Mouse (Mus musculus) neural tube, embryonic 11.5 days (tissue): ENCODE results near the gene Asb17. TPM values are rescaled to one million over a fixed set of nuclear protein-coding genes. Genes with fewer than 3 reads are reported as not detected.
"Not testable (repeated sequence)": the region's sequence is repeated elsewhere in the genome, so short reads cannot be mapped to it uniquely, and the experiment has no call there.

Experiments used
- ATAC-seq: fragments of 200-750 bp; cut with Nextera tagmentation; 2 replicates; pipeline ENCODE4 v1.8.0; 2017; ENCODE audit warnings: moderate number of reproducible peaks, mild to moderate bottlenecking, moderate TSS enrichment, moderate library complexity; ENCODE audit not compliant: insufficient read depth, low FRiP score, low TSS enrichment
- DNase-seq: peaks from one replicate; pipeline ENCODE4 v3.0.0-alpha.2; 2015; ENCODE audit warnings: low spot score
- H3K27ac ChIP-seq: fragments of 300-500 bp; sonication (generic); 2 replicates; pipeline ENCODE4 v1.5.1; 2014; ENCODE audit warnings: low read depth, mild to moderate bottlenecking, low read length
- H3K27me3 ChIP-seq: fragments of 300-500 bp; sonication (generic); 2 replicates; pipeline ENCODE4 v1.6.1; 2014; ENCODE audit warnings: mild to moderate bottlenecking, low read length, mixed read lengths; ENCODE audit not compliant: control insufficient read depth, insufficient read depth
- H3K36me3 ChIP-seq: fragments of 300-500 bp; sonication (generic); 2 replicates; pipeline ENCODE4 v1.6.1; 2014; ENCODE audit warnings: mild to moderate bottlenecking, low read length, moderate library complexity, mixed read lengths; ENCODE audit not compliant: control insufficient read depth, insufficient read depth
- H3K4me1 ChIP-seq: fragments of 300-500 bp; sonication (generic); 2 replicates; pipeline ENCODE4 v1.6.1; 2014; ENCODE audit warnings: low read length, mixed read lengths; ENCODE audit not compliant: control insufficient read depth, insufficient read depth
- H3K4me2 ChIP-seq: fragments of 300-500 bp; sonication (generic); 2 replicates; pipeline ENCODE4 v1.6.1; 2014; ENCODE audit warnings: low read depth, mild to moderate bottlenecking, moderate library complexity
- H3K4me3 ChIP-seq: fragments of 300-500 bp; sonication (generic); 2 replicates; pipeline ENCODE4 v1.5.1; 2014; ENCODE audit warnings: low read depth, low read length
- H3K9ac ChIP-seq: fragments of 300-500 bp; sonication (generic); 2 replicates; pipeline ENCODE4 v1.6.1; 2014; ENCODE audit warnings: mild to moderate bottlenecking, low read length
- H3K9me3 ChIP-seq: fragments of 300-500 bp; sonication (generic); 2 replicates; pipeline ENCODE4 v1.6.1; 2016; ENCODE audit warnings: low read length; ENCODE audit not compliant: control insufficient read depth
- WGBS: fragments of 180-500 bp; shearing (Covaris S2); extraction: QIAGEN DNeasy Blood & Tissue Kit; methylation state at CpG from one replicate; pipeline ENCODE4 v1.1.7; 2014; 5-methylcytosine and 5-hydroxymethylcytosine counted together
- polyA plus RNA-seq: library from polyadenylated mRNA; unstranded; fragments of >200 nt; fragmentation: Nextera tagmentation; extraction: Ambion mirVana; gene quantifications from 2 replicates; pipeline ENCODE4 v1.2.1, GENCODE M21; 2014

The Asb17 gene
- polyA plus RNA-seq, 1 experiment from 2014 or later = 0.44 TPM

DNA sequence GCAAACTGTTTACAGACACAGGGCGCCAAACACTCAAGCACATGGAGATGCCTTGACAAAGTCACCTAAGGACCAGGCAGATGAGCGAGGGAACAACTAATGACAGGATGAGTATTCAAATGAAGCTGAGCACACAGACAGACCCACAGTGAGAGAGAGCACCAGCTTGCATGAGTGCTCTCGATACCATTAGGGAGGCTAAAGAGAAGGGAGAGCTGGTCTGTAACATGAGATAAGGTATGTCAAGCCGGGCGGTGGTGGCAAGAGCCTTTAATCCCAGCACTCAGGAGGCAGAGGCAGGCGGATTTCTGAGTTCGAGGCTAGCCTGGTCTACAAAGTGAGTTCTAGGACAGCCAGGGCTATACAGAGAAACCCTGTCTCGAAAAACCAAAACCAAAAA is 16.4 kb downstream of the Asb17 start:
- not testable (repeated sequence) for H3K4me2 ChIP-seq, H3K9me3 ChIP-seq, H3K27ac ChIP-seq, ATAC-seq, H3K36me3 ChIP-seq, H3K4me1 ChIP-seq, DNase-seq, H3K9ac ChIP-seq, H3K4me3 ChIP-seq, H3K27me3 ChIP-seq
- 93% methylated on average over 8 of the region's 8 CpGs for WGBS

DNA sequence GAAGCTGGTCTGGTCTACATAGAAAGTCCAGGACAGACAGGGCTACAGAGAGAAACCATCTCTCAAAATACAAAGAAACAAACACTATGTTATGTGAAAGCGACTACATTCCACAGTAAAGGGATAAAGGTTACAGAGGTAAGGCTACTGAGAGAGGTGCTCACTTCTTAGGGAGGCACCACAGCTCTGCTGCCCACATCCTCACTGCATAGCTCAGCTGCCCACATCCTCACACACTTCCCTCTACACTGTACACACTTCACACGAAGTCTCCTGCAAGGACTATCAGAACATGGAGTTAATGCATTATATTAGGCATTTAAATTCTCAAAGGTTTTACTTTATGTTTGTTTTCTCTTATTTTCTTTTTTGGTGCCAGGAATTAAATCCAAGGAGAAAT is 19.8 kb downstream of the Asb17 start:
- 93% methylated on average over 2 of the region's 2 CpGs for WGBS
- no peaks in the 10 kb centered on the region for H3K27me3 ChIP-seq
- H3K4me2 ChIP-seq = no peak overlapping the region
- H3K9me3 ChIP-seq = no peaks in the 10 kb centered on the region
- H3K36me3 ChIP-seq = no peaks in the 10 kb centered on the region
- no peak for ATAC-seq
- no peak overlapping the region for H3K9ac ChIP-seq
- no peak overlapping the region for H3K27ac ChIP-seq
- H3K4me3 ChIP-seq = no peak overlapping the region
- DNase-seq = no peak
- no peaks in the 10 kb centered on the region for H3K4me1 ChIP-seq

DNA sequence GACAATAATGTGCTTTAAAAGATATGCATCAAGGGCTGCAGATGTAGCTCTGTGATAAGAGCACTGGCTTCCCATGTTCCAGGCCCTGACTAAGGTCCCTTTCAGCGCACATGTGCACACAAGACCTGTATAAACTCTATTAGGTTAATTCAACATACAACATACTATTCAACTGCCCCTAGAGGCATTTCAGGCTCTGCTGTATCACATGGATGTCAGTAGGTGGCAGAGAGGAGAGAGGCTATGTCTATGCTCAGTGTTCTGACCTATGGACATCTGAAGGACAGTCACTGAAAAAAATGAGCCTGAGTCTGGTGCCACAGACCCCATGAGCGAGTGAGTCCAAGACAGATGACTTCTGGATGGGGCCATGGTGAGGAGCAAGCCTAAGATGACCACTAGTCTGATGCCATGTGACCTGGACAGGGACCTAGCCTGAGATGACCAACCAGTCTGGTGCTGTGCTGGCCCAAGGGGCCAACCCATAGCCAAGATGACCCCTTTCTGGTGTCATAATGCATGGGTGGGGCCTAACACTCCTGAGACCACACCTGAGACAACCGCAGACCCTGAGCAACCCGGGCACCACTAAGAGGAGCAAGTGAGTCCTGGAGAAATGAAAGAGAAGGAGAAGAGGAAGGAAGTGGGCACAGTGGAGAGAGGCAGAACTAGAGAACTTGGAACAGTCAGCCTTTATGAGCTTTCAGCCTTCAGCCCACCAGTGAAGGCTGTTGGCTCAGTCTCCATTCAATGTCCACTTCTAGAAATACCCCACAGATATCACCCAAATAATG is 20.8 kb downstream of the Asb17 start:
- no peaks in the 10 kb centered on the region for H3K36me3 ChIP-seq
- ATAC-seq (no peak; the same call in 1 of the 2 replicates), DNase-seq (no peak)
- no peak overlapping the region for H3K27ac ChIP-seq
- no peak overlapping the region for H3K4me2 ChIP-seq
- no peaks in the 10 kb centered on the region for H3K4me1 ChIP-seq
- H3K4me3 ChIP-seq = no peak overlapping the region
- 92% methylated on average over 4 of the region's 4 CpGs for WGBS
- no peak overlapping the region for H3K9ac ChIP-seq
- H3K9me3 ChIP-seq = no peaks in the 10 kb centered on the region
- H3K27me3 ChIP-seq = no peaks in the 10 kb centered on the region

DNA sequence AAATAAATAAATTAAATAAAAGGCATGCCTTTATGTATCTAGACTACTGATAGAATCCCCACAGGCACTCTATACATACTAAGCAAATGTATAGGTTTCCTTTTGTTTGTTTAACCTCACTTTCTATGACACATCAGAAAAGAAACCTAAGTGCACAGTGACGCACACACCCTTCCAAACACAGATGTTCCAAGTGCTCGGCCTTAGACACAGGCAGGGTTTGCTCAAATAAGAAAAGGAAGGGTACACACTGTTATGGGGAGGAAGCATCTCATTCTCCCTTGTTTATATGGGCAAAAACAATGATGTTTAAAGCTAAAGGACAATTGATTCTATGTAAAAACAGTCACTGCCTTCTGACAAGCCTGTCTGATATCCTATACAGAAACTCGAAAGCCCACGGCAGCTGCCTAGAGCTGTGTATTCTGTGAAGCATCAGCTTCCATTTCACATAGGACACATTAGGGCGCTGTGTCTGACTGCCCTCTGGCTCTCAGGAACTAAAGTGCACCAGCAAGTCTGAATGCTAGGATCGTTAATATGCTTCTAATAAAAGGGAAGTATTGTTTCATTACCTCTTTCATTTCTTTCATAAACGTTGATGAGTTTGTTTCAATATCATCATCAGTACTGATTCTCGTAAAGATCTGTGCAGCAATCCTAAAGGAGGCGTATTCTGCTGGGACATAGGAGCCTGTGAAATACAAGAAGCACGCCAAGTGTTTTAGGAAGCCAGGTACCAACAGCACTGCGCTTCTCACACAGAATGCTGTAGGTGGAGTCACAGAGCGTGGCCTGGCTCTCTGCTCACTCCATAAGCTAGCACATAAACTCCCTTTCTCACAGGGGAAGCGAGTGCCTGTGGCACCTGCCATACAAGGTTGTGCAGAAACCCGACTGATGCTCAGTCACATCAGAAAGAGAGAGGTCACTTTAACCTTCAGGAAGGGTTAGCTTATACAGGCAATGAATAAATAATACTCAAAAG is 23.4 kb downstream of the Asb17 start:
- Histone ChIP-seq H3K36me3 (no peaks in the 10 kb centered on the region), H3K27ac (no peak overlapping the region), H3K9ac (no peak overlapping the region), H3K9me3 (no peaks in the 10 kb centered on the region), H3K4me2 (no peak overlapping the region), H3K4me1 (no peaks in the 10 kb centered on the region), H3K4me3 (no peak overlapping the region), H3K27me3 (no peaks in the 10 kb centered on the region)
- DNase-seq (no peak), ATAC-seq (no peak)
- 81% methylated on average over 14 of the region's 14 CpGs for WGBS

DNA sequence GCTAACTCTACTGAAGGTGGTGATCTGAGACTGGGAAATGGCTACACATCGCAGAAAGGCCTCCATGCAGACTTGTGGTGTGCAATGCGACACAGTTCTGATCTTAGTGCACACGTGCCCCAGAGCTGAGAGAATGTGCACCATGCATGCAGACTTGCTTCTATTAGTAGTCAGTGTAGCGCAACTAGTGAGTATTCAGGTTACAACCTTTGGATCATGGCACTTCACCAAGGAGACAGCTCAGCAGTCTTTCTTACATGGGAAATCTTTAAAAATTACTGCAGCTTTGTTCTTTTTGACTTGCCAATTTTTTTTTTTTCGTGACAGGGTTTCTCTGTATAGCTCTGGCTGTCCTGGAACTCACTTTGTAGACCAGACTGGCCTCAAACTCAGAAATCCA is 27.4 kb downstream of the Asb17 start:
- WGBS = 88% methylated on average over 5 of the region's 5 CpGs
- no peaks in the 10 kb centered on the region for H3K4me1 ChIP-seq
- no peak overlapping the region for H3K9ac ChIP-seq
- H3K27ac ChIP-seq = no peak overlapping the region
- no peak overlapping the region for H3K4me2 ChIP-seq
- no peak overlapping the region for H3K4me3 ChIP-seq
- DNase-seq (no peak), ATAC-seq (no peak)
- H3K36me3 ChIP-seq = no peaks in the 10 kb centered on the region
- no peaks in the 10 kb centered on the region for H3K27me3 ChIP-seq
- no peaks in the 10 kb centered on the region for H3K9me3 ChIP-seq

DNA sequence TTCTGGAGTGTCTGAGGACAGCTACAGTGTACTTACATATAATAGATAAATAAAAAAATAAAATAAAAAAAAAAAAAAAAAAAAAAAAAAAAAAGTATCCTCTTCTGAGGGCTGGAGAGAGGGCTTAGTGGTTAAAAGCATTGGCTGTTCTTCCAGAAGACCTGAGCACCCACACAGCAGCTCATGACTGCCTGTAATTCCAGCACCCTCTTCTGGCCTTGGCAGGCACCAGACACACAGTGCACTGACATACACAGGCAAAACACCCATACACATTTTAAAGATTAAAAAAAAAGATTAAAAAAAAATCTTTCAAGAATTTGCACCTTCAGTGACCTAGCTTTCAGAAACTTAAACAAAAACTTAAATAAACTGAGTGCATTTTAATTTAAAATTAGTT is 42.3 kb downstream of the Asb17 start:
- Histone ChIP-seq H3K9me3 (no peaks in the 10 kb centered on the region), H3K36me3 (no peaks in the 10 kb centered on the region), H3K4me1 (no peaks in the 10 kb centered on the region), H3K4me2 (no peak overlapping the region), H3K4me3 (no peak overlapping the region), H3K9ac (no peak overlapping the region), H3K27ac (no peak overlapping the region), H3K27me3 (no peaks in the 10 kb centered on the region)
- DNase-seq = no peak
- ATAC-seq = no peak

DNA sequence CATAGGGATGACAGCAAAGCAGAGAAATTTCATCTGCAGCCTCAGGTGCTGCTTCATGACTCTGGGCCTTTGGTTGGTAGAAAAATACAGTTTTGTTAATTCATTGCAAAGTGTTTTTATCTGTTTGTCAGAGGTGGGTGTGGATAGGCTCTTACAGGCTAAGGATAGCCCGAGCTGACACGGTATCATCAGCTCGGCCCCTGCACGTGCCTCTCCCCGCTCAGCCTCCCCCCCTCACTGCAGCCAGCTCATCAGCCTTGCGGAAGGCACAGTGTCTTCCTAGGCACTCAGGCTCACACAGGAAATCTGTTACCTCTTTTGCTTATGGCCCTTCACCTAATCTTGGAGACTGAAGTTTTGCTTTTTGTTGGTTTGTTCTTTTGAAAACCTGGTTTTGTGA is 44.1 kb downstream of the Asb17 start:
- no peaks in the 10 kb centered on the region for H3K4me1 ChIP-seq
- ATAC-seq = no peak
- 85% methylated on average over 6 of the region's 6 CpGs for WGBS
- DNase-seq = no peak
- no peaks in the 10 kb centered on the region for H3K27me3 ChIP-seq
- no peaks in the 10 kb centered on the region for H3K36me3 ChIP-seq
- no peak overlapping the region for H3K4me3 ChIP-seq
- no peak overlapping the region for H3K9ac ChIP-seq
- no peak overlapping the region for H3K4me2 ChIP-seq
- H3K27ac ChIP-seq = no peak overlapping the region
- no peaks in the 10 kb centered on the region for H3K9me3 ChIP-seq

DNA sequence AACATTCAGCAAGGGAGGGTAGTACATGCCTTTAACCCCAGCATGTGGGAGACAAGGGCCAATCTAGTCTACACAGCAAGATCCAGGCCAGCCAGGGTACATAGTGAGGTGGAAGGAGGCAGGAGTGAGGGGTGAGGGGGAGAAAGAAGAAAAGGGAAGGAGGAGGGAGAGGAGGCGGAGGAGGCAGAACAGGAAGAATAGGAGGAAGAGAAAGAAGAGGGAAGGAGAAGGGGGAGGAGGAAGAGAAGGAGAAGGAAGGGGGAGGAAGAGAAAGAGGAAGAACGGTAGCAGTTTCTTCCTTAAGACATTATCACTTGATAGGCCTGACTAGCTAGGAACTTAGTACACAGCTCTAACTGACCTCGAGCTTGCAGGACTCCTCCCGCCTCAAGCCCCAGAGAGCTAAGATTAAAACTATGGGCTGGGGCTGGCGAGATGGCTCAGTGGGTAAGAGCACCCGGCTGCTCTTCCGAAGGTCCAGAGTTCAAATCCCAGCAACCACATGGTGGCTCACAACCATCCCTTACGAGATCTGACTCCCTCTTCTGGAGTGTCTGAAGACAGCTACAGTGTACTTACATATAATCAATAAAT is 45.3 kb downstream of the Asb17 start:
- no peak for DNase-seq
- no peaks in the 10 kb centered on the region for H3K9me3 ChIP-seq
- no peaks in the 10 kb centered on the region for H3K4me1 ChIP-seq
- H3K9ac ChIP-seq = no peak overlapping the region
- ATAC-seq = no peak
- no peaks in the 10 kb centered on the region for H3K27me3 ChIP-seq
- no peaks in the 10 kb centered on the region for H3K36me3 ChIP-seq
- 83% methylated on average over 7 of the region's 8 CpGs for WGBS
- H3K27ac ChIP-seq = no peak overlapping the region
- no peak overlapping the region for H3K4me2 ChIP-seq
- no peak overlapping the region for H3K4me3 ChIP-seq
